Mouse (Mus musculus): ENCODE data around the gene Rbm39. TPM values are rescaled to one million over a fixed set of nuclear protein-coding genes. Genes with fewer than 3 reads are reported as not detected.
A peak's percentile ranks its signal among the peaks of the same experiment; 100 is the strongest.
"Not testable (repeated sequence)": the region's sequence is repeated elsewhere in the genome, so short reads cannot be mapped to it uniquely, and the experiment has no call there.

Rbm39 gene
- polyA plus RNA-seq (2017; shearing (Covaris generic)), result 100 to 1,000 TPM; 578 to 629 TPM

- peak; percentile 85 for ATAC-seq
Measured at GRCm38 (mm10) chr2:156180094-156180821, at the start of gene Rbm39. TSS of gene Rbm39 (minus strand) at chr2:156180238.

- no peak for ATAC-seq
Measured at GRCm38 (mm10) chr2:156229171-156229570, 49.1 kb upstream of the Rbm39 start.

GRCm38 (mm10) chr2:156227689-156228088 is 47.7 kb upstream of the Rbm39 start:
- ATAC-seq, result no peak

GRCm38 (mm10) chr2:156224043-156224442 is 44.0 kb upstream of the Rbm39 start:
- no peak for ATAC-seq

GRCm38 (mm10) chr2:156222100-156222499 is 42.1 kb upstream of the Rbm39 start:
- ATAC-seq, result no peak

GRCm38 (mm10) chr2:156217786-156218185 is 37.7 kb upstream of the Rbm39 start:
- no peak for ATAC-seq

- no peak for ATAC-seq
Measured at GRCm38 (mm10) chr2:156203917-156204316, 23.9 kb upstream of the Rbm39 start.

- ATAC-seq, result no peak
Measured at GRCm38 (mm10) chr2:156202848-156203437, 22.9 kb upstream of the Rbm39 start.

- no peak for ATAC-seq
Measured at GRCm38 (mm10) chr2:156201486-156201885, 21.4 kb upstream of the Rbm39 start.

GRCm38 (mm10) chr2:156199944-156200343 is 19.9 kb upstream of the Rbm39 start:
- ATAC-seq, result no peak

- ATAC-seq, result no peak
Measured at GRCm38 (mm10) chr2:156197129-156197911, 17.3 kb upstream of the Rbm39 start.

- peak; percentile 95 for ATAC-seq
Measured at GRCm38 (mm10) chr2:156196302-156197128, 16.5 kb upstream of the Rbm39 start, which contains the start of gene Phf20. TSS of gene Phf20 (plus strand) at chr2:156196466.

GRCm38 (mm10) chr2:156194571-156194970 is 14.5 kb upstream of the Rbm39 start:
- ATAC-seq, result no peak

- ATAC-seq, result no peak
Measured at GRCm38 (mm10) chr2:156193066-156193862, 13.2 kb upstream of the Rbm39 start.

- ATAC-seq, result no peak
Measured at GRCm38 (mm10) chr2:156192068-156192467, 12.0 kb upstream of the Rbm39 start.

- no peak for ATAC-seq
Measured at GRCm38 (mm10) chr2:156191540-156191939, 11.5 kb upstream of the Rbm39 start.

GRCm38 (mm10) chr2:156190004-156190896 is 10.2 kb upstream of the Rbm39 start:
- ATAC-seq, result peak; percentile 88

- ATAC-seq, result not testable (repeated sequence)
Measured at GRCm38 (mm10) chr2:156189241-156189640, 9.2 kb upstream of the Rbm39 start.

- ATAC-seq, result no peak
Measured at GRCm38 (mm10) chr2:156181592-156181991, 1.6 kb upstream of the Rbm39 start.

GRCm38 (mm10) chr2:156180824-156181590 is 969 bp upstream of the Rbm39 start:
- ATAC-seq, result no peak
